Mouse (Mus musculus) heart, embryonic 16.5 days (tissue): ENCODE data around the gene Rcan1. TPM values are rescaled to one million over a fixed set of nuclear protein-coding genes. Genes with fewer than 3 reads are reported as not detected.
"Not testable (repeated sequence)": the region's sequence is repeated elsewhere in the genome, so short reads cannot be mapped to it uniquely, and the experiment has no call there.

Experiments used
- ATAC-seq: fragments of 200-750 bp; cut with Nextera tagmentation; replicated peaks from 2 replicates; pipeline ENCODE4 v1.8.0; 2017; ENCODE audit warnings: moderate number of reproducible peaks; ENCODE audit not compliant: insufficient read depth, low FRiP score; ENCODE audit errors: extremely low read depth
- H3K27ac ChIP-seq: fragments of 300-500 bp; sonication (generic); 2 replicates; pipeline ENCODE4 v1.5.1; 2014; ENCODE audit warnings: mild to moderate bottlenecking, low read length, control low read depth, moderate library complexity
- H3K27me3 ChIP-seq: fragments of 300-500 bp; sonication (generic); 2 replicates; pipeline ENCODE4 v1.6.1; 2014; ENCODE audit warnings: low read length, mixed read lengths; ENCODE audit not compliant: control insufficient read depth, insufficient read depth
- H3K36me3 ChIP-seq: fragments of 300-500 bp; sonication (generic); 2 replicates; pipeline ENCODE4 v1.6.1; 2014; ENCODE audit not compliant: control insufficient read depth, insufficient read depth
- H3K4me1 ChIP-seq: fragments of 300-500 bp; sonication (generic); 2 replicates; pipeline ENCODE4 v1.6.1; 2014; ENCODE audit warnings: low read length, mixed read lengths; ENCODE audit not compliant: control insufficient read depth, insufficient read depth
- H3K4me2 ChIP-seq: fragments of 300-500 bp; sonication (generic); 2 replicates; pipeline ENCODE4 v1.6.1; 2014; ENCODE audit warnings: low read depth, mild to moderate bottlenecking, control low read depth, low read length
- H3K4me3 ChIP-seq: fragments of 300-500 bp; sonication (generic); 2 replicates; pipeline ENCODE4 v1.5.1; 2014; ENCODE audit warnings: mild to moderate bottlenecking, control low read depth, low read length
- H3K9ac ChIP-seq: fragments of 300-500 bp; sonication (generic); 2 replicates; pipeline ENCODE4 v1.6.1; 2014; ENCODE audit warnings: low read length, control low read depth
- H3K9me3 ChIP-seq: fragments of 300-500 bp; sonication (generic); replicated peaks from 2 replicates; pipeline ENCODE4 v1.6.1; 2016; ENCODE audit warnings: low read length; ENCODE audit not compliant: control insufficient read depth
- WGBS: fragments of 180-500 bp; shearing (Covaris S2); extraction: QIAGEN DNeasy Blood & Tissue Kit; methylation state at CpG from one replicate; pipeline ENCODE4 v1.1.7; 2014; 5-methylcytosine and 5-hydroxymethylcytosine counted together
- polyA plus RNA-seq: library from polyadenylated mRNA; unstranded; fragments of >200 nt; fragmentation: Nextera tagmentation; extraction: Ambion mirVana; gene quantifications from 2 replicates; pipeline ENCODE4 v1.2.1, GENCODE M21; 2015

Rcan1 gene
- polyA plus RNA-seq: 80.7 and 89.2 TPM in 2 replicates

DNA sequence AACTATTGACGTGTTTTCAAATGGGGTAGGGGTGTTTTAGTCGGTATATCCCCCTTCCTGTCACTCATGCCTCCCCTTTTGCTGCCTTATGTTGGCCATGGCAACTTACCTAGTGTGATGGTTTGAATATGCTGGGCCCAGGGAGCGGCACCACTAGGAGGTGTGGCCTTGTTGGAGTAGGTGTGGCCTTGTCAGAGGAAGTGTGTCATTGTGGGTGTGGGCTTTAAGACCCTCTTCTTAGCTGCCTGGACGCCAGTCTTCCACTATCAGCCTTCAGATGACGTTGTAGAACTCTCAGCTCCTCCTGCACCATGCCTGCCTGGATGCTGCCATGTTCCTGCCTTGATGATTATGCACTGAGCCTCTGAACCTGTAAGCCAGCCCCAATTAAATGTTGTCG is at the start of gene Rcan1:
TSS of gene Rcan1 (minus strand) at position 162 of the 400 bp plus-strand sequence.
- WGBS: 76% methylated on average over 6 of the region's 6 CpGs
- Histone ChIP-seq H3K36me3 (no peaks in the 10 kb centered on the region), H3K9ac (no peak within 1 kb of the TSS), H3K4me1 (peaks cover 6% of the 10 kb centered on the region), H3K27me3 (no peaks in the 10 kb centered on the region), H3K4me2 (no peak within 1 kb of the TSS), H3K27ac (no peak within 1 kb of the TSS), H3K9me3 (no peaks in the 10 kb centered on the region), H3K4me3 (no peak within 1 kb of the TSS)
- ATAC-seq: no peak

DNA sequence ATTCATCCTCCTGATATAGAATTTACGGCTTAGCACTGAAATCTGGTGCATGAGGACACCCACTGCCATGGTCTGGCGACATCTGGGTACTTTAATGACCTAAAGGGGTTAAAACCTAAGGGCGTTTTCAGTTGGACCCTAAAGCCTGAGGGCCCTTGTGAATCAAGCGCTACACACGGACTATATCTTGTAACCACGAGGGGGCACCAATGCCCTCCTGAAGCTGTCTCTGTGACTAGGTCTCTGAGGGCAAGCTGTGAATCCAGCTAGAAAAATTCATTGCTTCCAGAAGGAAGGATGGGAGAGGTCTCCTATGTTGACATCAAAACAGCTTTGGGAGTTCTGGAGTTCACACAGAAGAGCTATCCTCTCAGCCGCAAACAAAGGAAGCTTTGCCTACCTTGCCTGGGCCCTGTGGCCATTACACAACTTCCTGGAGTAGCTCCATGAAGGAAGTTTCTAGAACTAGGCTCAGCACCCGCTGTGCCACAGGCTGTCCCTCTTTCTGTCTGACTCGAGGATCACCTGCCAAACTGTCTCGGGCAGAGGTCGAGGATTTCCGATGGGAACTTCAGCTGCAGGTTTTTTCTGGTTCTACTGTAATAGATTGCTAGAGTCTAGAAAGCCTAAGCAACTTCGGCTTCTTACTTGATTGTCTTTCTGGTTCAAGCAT is 49.3 kb upstream of the Rcan1 start:
- no peak overlapping the region for H3K27ac ChIP-seq
- 47% methylated on average over 13 of the region's 13 CpGs for whole genome bisulfite sequencing
- H3K4me2 ChIP-seq: no peak overlapping the region
- no peak for ATAC-seq
- H3K36me3 ChIP-seq: no peaks in the 10 kb centered on the region
- no peak overlapping the region for H3K4me3 ChIP-seq
- no peaks in the 10 kb centered on the region for H3K9me3 ChIP-seq
- H3K9ac ChIP-seq: no peak overlapping the region
- H3K4me1 ChIP-seq: peaks cover 7% of the 10 kb centered on the region
- peaks cover 3% of the 10 kb centered on the region; the same call in 1 of the 2 replicates for H3K27me3 ChIP-seq

DNA sequence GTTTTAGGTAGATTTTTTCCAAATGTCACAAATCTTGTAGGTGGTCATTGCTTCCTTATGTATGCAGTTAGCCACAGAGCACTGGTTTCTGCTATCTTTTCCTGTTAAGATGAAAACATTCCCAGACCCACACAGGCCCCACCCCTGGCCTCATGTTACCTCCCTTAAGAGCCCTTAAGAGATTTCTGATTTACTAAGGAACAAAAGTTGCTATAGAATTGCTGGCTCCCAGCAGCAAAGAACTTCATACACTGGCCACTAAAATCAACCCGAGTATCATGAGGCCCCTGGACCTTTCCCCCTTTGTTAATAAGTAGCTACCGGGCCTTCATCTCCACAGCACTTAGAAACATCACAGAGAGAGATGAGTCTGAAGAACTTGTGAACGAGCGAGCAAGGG is 48.1 kb upstream of the Rcan1 start:
- WGBS: 56% methylated on average over 4 of the region's 4 CpGs
- no peaks in the 10 kb centered on the region for H3K9me3 ChIP-seq
- no peak overlapping the region for H3K4me2 ChIP-seq
- peaks cover 3% of the 10 kb centered on the region; the same call in 1 of the 2 replicates for H3K27me3 ChIP-seq
- peaks cover 7% of the 10 kb centered on the region for H3K4me1 ChIP-seq
- H3K36me3 ChIP-seq: no peaks in the 10 kb centered on the region
- H3K4me3 ChIP-seq: no peak overlapping the region
- ATAC-seq: no peak
- no peak overlapping the region for H3K27ac ChIP-seq
- no peak overlapping the region for H3K9ac ChIP-seq

DNA sequence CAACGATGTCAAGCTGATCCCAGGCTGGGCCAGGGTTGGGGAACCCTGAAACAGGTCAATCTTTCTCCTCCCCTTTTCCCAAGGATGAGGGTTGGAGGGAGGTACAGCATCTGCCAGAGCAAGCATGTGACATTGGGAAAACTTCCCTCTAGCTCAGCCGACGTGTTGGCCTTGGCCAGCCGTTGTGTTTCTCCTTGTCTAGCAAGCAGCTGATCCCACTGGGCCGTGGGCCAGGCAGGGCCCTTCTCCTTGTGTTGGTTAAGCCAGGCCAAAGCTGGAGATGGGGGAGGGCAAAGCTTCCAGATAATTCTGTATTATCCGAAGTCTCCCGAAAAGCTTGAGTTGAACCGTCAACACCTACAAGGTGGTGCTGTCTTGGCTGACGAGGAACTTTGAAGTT is 45.5 kb upstream of the Rcan1 start:
- peak; percentile 91 for ATAC-seq
- peaks cover 8% of the 10 kb centered on the region for H3K27me3 ChIP-seq
- H3K9ac ChIP-seq: no peak overlapping the region
- no peaks in the 10 kb centered on the region for H3K9me3 ChIP-seq
- no peaks in the 10 kb centered on the region for H3K36me3 ChIP-seq
- H3K27ac ChIP-seq: no peak overlapping the region
- WGBS: 34% methylated on average over 9 of the region's 9 CpGs
- H3K4me1 ChIP-seq: peaks cover 9% of the 10 kb centered on the region
- H3K4me2 ChIP-seq: no peak overlapping the region
- no peak overlapping the region for H3K4me3 ChIP-seq

DNA sequence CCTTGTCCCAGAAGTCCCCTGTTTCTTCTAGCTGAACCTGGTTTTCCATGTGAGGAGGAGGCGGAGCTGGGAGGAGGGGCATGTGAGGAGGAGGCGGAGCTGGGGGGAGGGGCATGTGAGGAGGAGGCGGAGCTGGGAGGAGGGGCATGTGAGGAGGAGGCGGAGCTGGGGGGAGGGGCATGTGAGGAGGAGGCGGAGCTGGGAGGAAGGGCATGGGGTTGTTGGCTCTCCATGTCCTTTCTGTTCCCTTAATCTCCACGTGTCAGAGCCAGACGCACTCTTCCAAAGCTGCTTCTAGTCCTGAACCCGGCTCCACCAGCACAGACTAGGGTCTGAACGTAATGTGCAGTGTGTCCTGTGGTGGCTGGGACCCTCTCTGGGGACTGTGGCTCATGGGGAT is 44.2 kb upstream of the Rcan1 start:
- WGBS: 67% methylated on average over 9 of the region's 9 CpGs
- H3K36me3 ChIP-seq: not testable (repeated sequence)

DNA sequence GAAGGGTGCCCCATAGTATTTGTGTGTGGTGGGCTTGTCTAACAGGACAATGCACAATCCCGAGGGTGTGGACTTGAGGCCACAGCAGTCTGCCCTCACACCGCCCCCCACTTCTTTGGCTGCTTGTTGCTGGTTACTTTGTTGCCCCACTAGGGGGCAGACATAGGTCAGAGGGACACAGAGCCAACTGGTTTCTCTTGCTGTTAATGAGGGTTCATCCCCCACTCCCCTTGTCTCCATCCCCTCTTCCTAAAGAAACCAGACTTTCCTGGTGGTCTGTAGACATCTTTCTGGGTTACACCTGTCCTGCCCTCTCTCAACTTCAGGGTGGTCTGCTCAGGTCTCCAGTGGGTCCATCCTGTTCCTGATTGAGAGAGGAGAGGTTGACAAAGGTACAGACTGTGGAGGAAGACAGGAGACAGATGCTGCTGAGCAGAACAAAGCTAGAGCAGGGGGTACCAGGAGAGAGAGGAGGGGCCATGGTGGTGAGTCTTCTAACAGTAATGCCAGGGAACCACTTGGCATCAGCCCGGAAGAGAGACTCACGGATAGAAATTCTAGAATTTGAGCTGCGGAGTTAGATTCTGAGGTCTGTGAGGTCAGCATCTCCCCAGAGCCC is 41.2 kb upstream of the Rcan1 start:
- no peaks in the 10 kb centered on the region for H3K36me3 ChIP-seq
- ATAC-seq: no peak
- H3K27ac ChIP-seq: no peak overlapping the region
- 55% methylated on average over 5 of the region's 5 CpGs for WGBS
- H3K4me1 ChIP-seq: peaks cover 9% of the 10 kb centered on the region
- no peak overlapping the region for H3K9ac ChIP-seq
- no peak overlapping the region for H3K4me2 ChIP-seq
- H3K9me3 ChIP-seq: no peaks in the 10 kb centered on the region
- peaks cover 6% of the 10 kb centered on the region for H3K27me3 ChIP-seq
- H3K4me3 ChIP-seq: no peak overlapping the region

More for the DNA sequence above, 44.2 kb upstream of the Rcan1 start:
- H3K9me3 ChIP-seq, H3K27me3 ChIP-seq, ATAC-seq, H3K4me3 ChIP-seq, H3K4me1 ChIP-seq, H3K9ac ChIP-seq, H3K4me2 ChIP-seq, H3K27ac ChIP-seq: not testable (repeated sequence)

DNA sequence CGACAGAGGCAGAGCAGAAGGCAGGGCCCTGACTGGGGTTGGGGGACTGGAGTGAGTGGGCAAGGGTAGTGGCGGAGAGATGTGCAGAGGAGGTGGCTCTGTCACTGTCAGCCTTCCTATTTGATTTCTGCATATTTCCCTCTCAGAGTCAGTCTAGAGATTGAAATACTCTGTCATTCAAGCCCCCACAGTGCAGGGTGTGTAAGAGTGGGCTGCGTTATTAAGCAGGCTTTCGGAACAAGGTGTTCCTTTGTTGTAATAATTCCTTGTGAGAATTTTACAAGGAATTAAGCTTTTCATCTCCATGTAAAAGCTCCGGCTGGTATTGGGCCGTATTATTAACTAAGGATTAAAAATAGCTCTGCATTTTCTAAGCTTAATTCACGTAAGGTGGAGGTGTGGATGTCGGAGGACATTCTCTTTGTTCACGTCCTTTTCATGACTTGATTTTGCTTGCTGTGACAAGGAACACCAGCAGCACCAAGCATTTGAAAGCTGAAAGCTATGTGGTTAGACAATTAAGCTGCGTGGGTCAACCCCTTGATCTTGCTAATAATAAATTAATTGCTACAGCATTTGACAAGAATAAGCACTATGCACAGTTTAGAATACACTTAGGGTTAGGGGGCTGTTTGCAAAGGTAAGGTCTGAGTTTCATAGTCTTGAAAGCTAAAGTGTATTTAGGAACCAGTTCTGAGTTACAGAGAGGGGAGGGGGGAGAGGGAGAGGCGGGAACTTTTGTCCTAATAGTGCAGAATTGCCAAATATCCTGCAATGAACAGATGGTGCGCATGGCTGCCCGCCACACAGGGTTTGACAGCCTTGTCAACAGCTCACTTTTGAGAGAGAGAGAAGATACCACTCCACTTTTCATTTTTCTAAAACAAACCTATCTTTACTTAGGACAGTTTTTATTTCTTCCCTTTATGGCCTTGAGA is 40.4 kb upstream of the Rcan1 start:
- Histone ChIP-seq H3K9me3 (no peaks in the 10 kb centered on the region), H3K9ac (no peak overlapping the region), H3K27me3 (peaks cover 6% of the 10 kb centered on the region), H3K4me1 (peaks cover 6% of the 10 kb centered on the region), H3K4me3 (no peak overlapping the region), H3K4me2 (no peak overlapping the region), H3K27ac (no peak overlapping the region), H3K36me3 (no peaks in the 10 kb centered on the region)
- no peak for ATAC-seq
- WGBS: 67% methylated on average over 13 of the region's 13 CpGs

DNA sequence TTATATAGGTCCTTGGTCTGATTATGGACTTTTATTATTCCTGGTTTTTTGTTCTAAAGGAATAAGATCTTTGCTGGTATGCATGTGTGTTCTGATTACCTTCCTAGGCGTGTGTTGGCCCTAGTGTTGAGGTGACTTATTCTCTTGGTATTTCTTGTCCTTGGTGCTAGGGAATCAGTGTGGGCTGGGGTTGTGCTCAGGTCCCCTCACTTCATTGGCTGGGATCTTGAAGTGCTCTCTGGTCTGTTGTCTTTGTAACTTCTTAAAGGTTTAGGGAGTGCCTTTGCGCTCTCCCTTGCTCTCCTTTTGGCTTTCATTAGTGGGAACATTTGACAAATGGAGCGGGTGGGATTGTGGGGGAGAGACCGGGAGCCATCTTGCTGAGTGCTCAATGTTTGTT is 36.9 kb upstream of the Rcan1 start:
- Histone ChIP-seq H3K27me3 (peaks cover 3% of the 10 kb centered on the region), H3K9ac (no peak overlapping the region), H3K9me3 (no peaks in the 10 kb centered on the region), H3K4me2 (no peak overlapping the region), H3K4me3 (no peak overlapping the region), H3K4me1 (peaks cover 3% of the 10 kb centered on the region; the same call in 1 of the 2 replicates), H3K27ac (no peak overlapping the region), H3K36me3 (no peaks in the 10 kb centered on the region)
- ATAC-seq: no peak
- 71% methylated on average over 4 of the region's 4 CpGs for WGBS

DNA sequence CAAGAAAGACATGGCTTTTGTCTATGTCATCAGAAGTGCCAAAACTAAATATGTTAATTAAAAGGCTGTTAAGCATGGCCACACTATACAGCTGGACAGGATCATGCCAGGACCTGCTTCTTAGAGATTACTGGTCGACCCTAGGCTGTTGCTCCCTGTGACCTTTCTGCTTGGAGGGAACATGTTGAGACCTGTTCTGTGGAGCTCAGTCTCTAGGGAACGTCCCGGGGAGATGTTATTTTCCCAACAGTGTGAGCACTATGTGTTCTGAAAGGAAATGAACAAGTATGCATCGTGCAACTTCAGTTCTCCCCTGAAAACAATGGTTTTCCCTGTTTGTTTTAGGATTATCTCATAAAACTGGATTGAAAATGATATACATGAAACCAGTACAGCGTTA is 32.4 kb upstream of the Rcan1 start:
- 56% methylated on average over 5 of the region's 5 CpGs for WGBS
- no peak for ATAC-seq
- H3K9me3 ChIP-seq: no peaks in the 10 kb centered on the region
- no peaks in the 10 kb centered on the region for H3K36me3 ChIP-seq
- H3K27ac ChIP-seq: no peak overlapping the region
- peaks cover 8% of the 10 kb centered on the region for H3K4me1 ChIP-seq
- H3K9ac ChIP-seq: no peak overlapping the region
- H3K4me3 ChIP-seq: no peak overlapping the region
- no peak overlapping the region for H3K4me2 ChIP-seq
- H3K27me3 ChIP-seq: peaks cover 33% of the 10 kb centered on the region
